Mouse (Mus musculus) hindbrain, embryonic 10.5 days (tissue): Measurements from ENCODE around the gene F9. TPM values are rescaled to one million over a fixed set of nuclear protein-coding genes. Genes with fewer than 3 reads are reported as not detected.

Source experiments
- polyA plus RNA-seq: library from polyadenylated mRNA; unstranded; fragments of >200 nt; fragmentation: Nextera tagmentation; extraction: Ambion mirVana; gene quantifications from 2 replicates; pipeline ENCODE4 v1.2.1, GENCODE M21; 2016

Gene F9
- polyA plus RNA-seq, 1 experiment from 2014 or later, result not detected

Other genes with a start within 250 kb of the F9 start
- gene Mcf2, start 179.6 kb downstream of the F9 start, polyA plus RNA-seq, result 0.26 and 0.49 TPM in 2 replicates